Mouse (Mus musculus) small intestine, adult 2 months (tissue): ENCODE measurements at regions not wholly inside any gene's neighbourhood (a gene's known extent, or its start where the extent isn't known, plus 50 kb on each side); places are given as distances from the start of the nearest gene placed in this dataset.

Experiments used
- H3K27ac ChIP-seq: fragments of 200-500 bp; 2 replicates; pipeline ENCODE4 v1.5.1; 2012; ENCODE audit warnings: low read depth, low read length, control low read depth, inconsistent platforms; ENCODE audit not compliant: insufficient read depth
- H3K27me3 ChIP-seq: fragments of 200-500 bp; 2 replicates; pipeline ENCODE4 v1.6.1; 2012; ENCODE audit warnings: mild to moderate bottlenecking, moderate library complexity, low read length, inconsistent platforms; ENCODE audit not compliant: control insufficient read depth, insufficient read depth
- H3K36me3 ChIP-seq: fragments of 200-500 bp; 2 replicates; pipeline ENCODE4 v1.6.1; 2012; ENCODE audit warnings: mild to moderate bottlenecking, low read length, control low read depth, inconsistent platforms; ENCODE audit not compliant: control insufficient read depth, insufficient read depth
- H3K4me1 ChIP-seq: fragments of 200-500 bp; 2 replicates; pipeline ENCODE4 v1.6.1; 2012; ENCODE audit warnings: low read length, inconsistent platforms, mixed read lengths; ENCODE audit not compliant: control insufficient read depth, insufficient read depth, insufficient read length
- H3K4me3 ChIP-seq: fragments of 200-500 bp; 2 replicates; pipeline ENCODE4 v1.5.1; 2012; ENCODE audit warnings: low read depth, mild to moderate bottlenecking, control low read depth, inconsistent platforms, low read length, moderate library complexity
- CTCF ChIP-seq: fragments of 200-500 bp; IDR thresholded peaks from 2 replicates; pipeline ENCODE4 v1.5.1; 2012; ENCODE audit warnings: low read depth, mild to moderate bottlenecking, control low read depth, inconsistent platforms, low read length, moderate library complexity, mixed read lengths; ENCODE audit not compliant: insufficient replicate concordance, insufficient read length; ENCODE audit errors: extremely low read depth
- POLR2A ChIP-seq: fragments of 200-500 bp; IDR thresholded peaks from 2 replicates; pipeline ENCODE4 v1.6.1; 2012; ENCODE audit warnings: low read depth, mild to moderate bottlenecking, control low read depth, inconsistent platforms, low read length, moderate library complexity
- WGBS: fragments of 180-500 bp; shearing (Covaris S2); methylation state at CpG from one replicate; pipeline ENCODE4 v1.1.7; 2018; 5-methylcytosine and 5-hydroxymethylcytosine counted together

GRCm38 (mm10) chr13:33721851-33722250 is 60.6 kb downstream of the Serpinb6d start:
- H3K36me3 ChIP-seq = no peaks in the 10 kb centered on the region
- H3K4me3 ChIP-seq = no peak overlapping the region
- no peaks in the 10 kb centered on the region for H3K4me1 ChIP-seq
- no peak for TF ChIP-seq CTCF
- TF ChIP-seq POLR2A = no peak
- H3K27me3 ChIP-seq = no peaks in the 10 kb centered on the region
- no peak overlapping the region for H3K27ac ChIP-seq

GRCm38 (mm10) chr13:33762293-33763125 is 80.7 kb downstream of the Serpinb6e start:
- Histone ChIP-seq H3K4me3 (no peak overlapping the region), H3K4me1 (no peaks in the 10 kb centered on the region), H3K36me3 (no peaks in the 10 kb centered on the region), H3K27ac (no peak overlapping the region), H3K27me3 (no peaks in the 10 kb centered on the region)
- TF ChIP-seq CTCF (peak; percentile 29; the same call in 1 of the 2 replicates), POLR2A (no peak)
- WGBS = 36% methylated on average over 18 of the region's 18 CpGs

GRCm38 (mm10) chr13:33763295-33763916 is 79.8 kb downstream of the Serpinb6e start:
- Histone ChIP-seq H3K36me3 (no peaks in the 10 kb centered on the region), H3K4me1 (no peaks in the 10 kb centered on the region), H3K4me3 (no peak overlapping the region), H3K27ac (no peak overlapping the region), H3K27me3 (no peaks in the 10 kb centered on the region)
- 79% methylated on average over 14 of the region's 14 CpGs for WGBS
- TF ChIP-seq POLR2A (no peak), CTCF (no peak)
